Mouse (Mus musculus) hindbrain, embryonic 11.5 days (tissue): Measurements from ENCODE around the gene Cnpy1. TPM values are rescaled to one million over a fixed set of nuclear protein-coding genes. Genes with fewer than 3 reads are reported as not detected.

ENCODE experiments used
- ATAC-seq: fragments of 200-750 bp; cut with Nextera tagmentation; 2 replicates; pipeline ENCODE4 v1.8.0; 2017; ENCODE audit warnings: mild to moderate bottlenecking, moderate TSS enrichment, moderate library complexity; ENCODE audit not compliant: low FRiP score
- DNase-seq: peaks from one replicate; pipeline ENCODE4 v3.0.0-alpha.2; 2015; ENCODE audit warnings: low spot score
- H3K27ac ChIP-seq: fragments of 300-500 bp; sonication (generic); 2 replicates; pipeline ENCODE4 v1.5.1; 2014; ENCODE audit warnings: mild to moderate bottlenecking, low read depth, low read length
- H3K27me3 ChIP-seq: fragments of 300-500 bp; sonication (generic); 2 replicates; pipeline ENCODE4 v1.6.1; 2014; ENCODE audit warnings: mild to moderate bottlenecking, low read length, moderate library complexity, mixed read lengths; ENCODE audit not compliant: control insufficient read depth, insufficient read depth
- H3K36me3 ChIP-seq: fragments of 300-500 bp; sonication (generic); 2 replicates; pipeline ENCODE4 v1.6.1; 2014; ENCODE audit warnings: mild to moderate bottlenecking, low read length, moderate library complexity, mixed read lengths; ENCODE audit not compliant: control insufficient read depth, insufficient read depth
- H3K4me1 ChIP-seq: fragments of 300-500 bp; sonication (generic); replicated peaks from 2 replicates; pipeline ENCODE4 v1.6.1; 2014; ENCODE audit warnings: low read length, mixed read lengths; ENCODE audit not compliant: control insufficient read depth, insufficient read depth
- H3K4me2 ChIP-seq: fragments of 300-500 bp; sonication (generic); replicated peaks from 2 replicates; pipeline ENCODE4 v1.6.1; 2014; ENCODE audit warnings: mild to moderate bottlenecking, low read depth, low read length
- H3K4me3 ChIP-seq: fragments of 300-500 bp; sonication (generic); 2 replicates; pipeline ENCODE4 v1.5.1; 2014; ENCODE audit warnings: low read depth, low read length
- H3K9ac ChIP-seq: fragments of 300-500 bp; sonication (generic); 2 replicates; pipeline ENCODE4 v1.6.1; 2014; ENCODE audit warnings: low read depth, low read length
- H3K9me3 ChIP-seq: fragments of 300-500 bp; sonication (generic); 2 replicates; pipeline ENCODE4 v1.6.1; 2016; ENCODE audit warnings: low read length; ENCODE audit not compliant: control insufficient read depth
- WGBS: fragments of 180-500 bp; shearing (Covaris S2); extraction: QIAGEN DNeasy Blood & Tissue Kit; methylation state at CpG from one replicate; pipeline ENCODE4 v1.1.7; 2014; 5-methylcytosine and 5-hydroxymethylcytosine counted together
- polyA plus RNA-seq: library from polyadenylated mRNA; unstranded; fragments of >200 nt; fragmentation: Nextera tagmentation; extraction: Ambion mirVana; gene quantifications from 2 replicates; pipeline ENCODE4 v1.2.1, GENCODE M21; 2014

The Cnpy1 gene
- polyA plus RNA-seq, 1 experiment from 2014 or later, result 63.4 TPM

- Histone ChIP-seq H3K4me2 (peak overlapping the region; percentile 78), H3K27ac (peak overlapping the region; percentile 84), H3K36me3 (no peaks in the 10 kb centered on the region), H3K9me3 (no peaks in the 10 kb centered on the region), H3K9ac (peak overlapping the region; percentile 53), H3K27me3 (peaks cover 39% of the 10 kb centered on the region), H3K4me1 (peaks cover 4% of the 10 kb centered on the region; the same call in 1 of the 2 replicates), H3K4me3 (peak overlapping the region; percentile 50)
- DNase-seq (peak; percentile 44), ATAC-seq (no peak)
- WGBS, result 11% methylated on average over 20 of the region's 20 CpGs
Measured at GRCm38 (mm10) chr5:28208726-28209520, 36.7 kb downstream of the Cnpy1 start.

- peaks cover 4% of the 10 kb centered on the region; the same call in 1 of the 2 replicates for H3K4me1 ChIP-seq
- DNase-seq (no peak), ATAC-seq (no peak)
- peak overlapping the region; percentile 15; the same call in 1 of the 2 replicates for H3K9ac ChIP-seq
- H3K4me2 ChIP-seq, result no peak overlapping the region; the same call in 1 of the 2 replicates
- H3K27me3 ChIP-seq, result peaks cover 39% of the 10 kb centered on the region
- WGBS, result 66% methylated on average over 4 of the region's 4 CpGs
- H3K27ac ChIP-seq, result no peak overlapping the region
- H3K9me3 ChIP-seq, result no peaks in the 10 kb centered on the region
- H3K36me3 ChIP-seq, result no peaks in the 10 kb centered on the region
- H3K4me3 ChIP-seq, result 0 out of 2 replicates have a peak overlapping the region, but pooled peaks have one; percentile 8
Measured at GRCm38 (mm10) chr5:28207043-28207442, 38.6 kb downstream of the Cnpy1 start.

GRCm38 (mm10) chr5:28206448-28206847, 39.2 kb downstream of the Cnpy1 start:
- no peak overlapping the region for H3K4me3 ChIP-seq
- 70% methylated on average over 4 of the region's 4 CpGs for WGBS
- H3K4me2 ChIP-seq, result no peak overlapping the region; the same call in 1 of the 2 replicates
- peaks cover 4% of the 10 kb centered on the region; the same call in 1 of the 2 replicates for H3K4me1 ChIP-seq
- peaks cover 37% of the 10 kb centered on the region for H3K27me3 ChIP-seq
- H3K9ac ChIP-seq, result no peak overlapping the region
- no peaks in the 10 kb centered on the region for H3K36me3 ChIP-seq
- no peak overlapping the region for H3K27ac ChIP-seq
- no peak for DNase-seq
- ATAC-seq, result no peak
- no peaks in the 10 kb centered on the region for H3K9me3 ChIP-seq

- H3K9ac ChIP-seq, result no peak overlapping the region
- 88% methylated on average over 2 of the region's 2 CpGs for WGBS
- H3K4me1 ChIP-seq, result peaks cover 4% of the 10 kb centered on the region; the same call in 1 of the 2 replicates
- no peaks in the 10 kb centered on the region for H3K36me3 ChIP-seq
- no peak overlapping the region for H3K4me3 ChIP-seq
- H3K9me3 ChIP-seq, result no peaks in the 10 kb centered on the region
- peaks cover 28% of the 10 kb centered on the region for H3K27me3 ChIP-seq
- DNase-seq (no peak), ATAC-seq (no peak)
- no peak overlapping the region for H3K27ac ChIP-seq
- H3K4me2 ChIP-seq, result no peak overlapping the region
Measured at GRCm38 (mm10) chr5:28204678-28205077, 40.9 kb downstream of the Cnpy1 start.

- Histone ChIP-seq H3K4me1 (peaks cover 4% of the 10 kb centered on the region; the same call in 1 of the 2 replicates), H3K36me3 (no peaks in the 10 kb centered on the region), H3K4me3 (no peak overlapping the region), H3K27ac (no peak overlapping the region), H3K4me2 (no peak overlapping the region), H3K9ac (no peak overlapping the region), H3K9me3 (no peaks in the 10 kb centered on the region), H3K27me3 (peaks cover 19% of the 10 kb centered on the region)
- WGBS, result 76% methylated on average over 6 of the region's 6 CpGs
- DNase-seq, result no peak
- no peak for ATAC-seq
Measured at GRCm38 (mm10) chr5:28203086-28203485, 42.5 kb downstream of the Cnpy1 start.

GRCm38 (mm10) chr5:28199089-28199873, 46.3 kb downstream of the Cnpy1 start:
- H3K4me3 ChIP-seq, result no peak overlapping the region
- H3K27me3 ChIP-seq, result peaks cover 1% of the 10 kb centered on the region; the same call in 1 of the 2 replicates
- H3K27ac ChIP-seq, result no peak overlapping the region
- no peaks in the 10 kb centered on the region for H3K36me3 ChIP-seq
- peaks cover 4% of the 10 kb centered on the region; the same call in 1 of the 2 replicates for H3K4me1 ChIP-seq
- DNase-seq (no peak), ATAC-seq (no peak)
- no peaks in the 10 kb centered on the region for H3K9me3 ChIP-seq
- no peak overlapping the region for H3K4me2 ChIP-seq
- 41% methylated on average over 7 of the region's 7 CpGs for WGBS
- no peak overlapping the region for H3K9ac ChIP-seq

GRCm38 (mm10) chr5:28195473-28195872, 50.1 kb downstream of the Cnpy1 start:
- Histone ChIP-seq H3K27ac (no peak overlapping the region), H3K9me3 (no peaks in the 10 kb centered on the region), H3K36me3 (no peaks in the 10 kb centered on the region), H3K4me2 (no peak overlapping the region), H3K27me3 (no peaks in the 10 kb centered on the region; the same call in 1 of the 2 replicates), H3K4me3 (no peak overlapping the region), H3K4me1 (peaks cover 4% of the 10 kb centered on the region; the same call in 1 of the 2 replicates), H3K9ac (no peak overlapping the region)
- DNase-seq, result no peak
- 79% methylated on average over 2 of the region's 2 CpGs for WGBS
- no peak for ATAC-seq

GRCm38 (mm10) chr5:28192099-28192454, 53.5 kb downstream of the Cnpy1 start:
- Histone ChIP-seq H3K9ac (no peak overlapping the region), H3K4me3 (no peak overlapping the region), H3K27ac (no peak overlapping the region; the same call in 1 of the 2 replicates), H3K36me3 (no peaks in the 10 kb centered on the region), H3K9me3 (no peaks in the 10 kb centered on the region), H3K4me1 (no peaks in the 10 kb centered on the region), H3K27me3 (no peaks in the 10 kb centered on the region), H3K4me2 (no peak overlapping the region)
- peak; percentile 28 for DNase-seq
- peak; percentile 65 for ATAC-seq
- 31% methylated on average over 4 of the region's 4 CpGs for WGBS
